Mouse (Mus musculus) limb, embryonic 14.5 days (tissue): ENCODE results near the gene Zbtb3. TPM values are rescaled to one million over a fixed set of nuclear protein-coding genes. Genes with fewer than 3 reads are reported as not detected.

Experiments
- ATAC-seq: fragments of 200-750 bp; cut with Nextera tagmentation; 2 replicates; pipeline ENCODE4 v1.8.0; 2017; ENCODE audit warnings: low read depth, moderate number of reproducible peaks, moderate TSS enrichment; ENCODE audit not compliant: low FRiP score
- DNase-seq: peaks from one replicate; pipeline ENCODE4 v3.0.0-alpha.2; 2015; ENCODE audit warnings: low spot score
- H3K27ac ChIP-seq: fragments of 300-500 bp; sonication (generic); replicated peaks from 2 replicates; pipeline ENCODE4 v1.5.1; 2014; ENCODE audit warnings: low read depth, mild to moderate bottlenecking, low read length, moderate library complexity, mixed read lengths
- H3K27me3 ChIP-seq: fragments of 300-500 bp; sonication (generic); 2 replicates; pipeline ENCODE4 v1.6.1; 2014; ENCODE audit warnings: low read length, mixed read lengths; ENCODE audit not compliant: control insufficient read depth, insufficient read depth
- H3K36me3 ChIP-seq: fragments of 300-500 bp; sonication (generic); 2 replicates; pipeline ENCODE4 v1.6.1; 2014; ENCODE audit warnings: mild to moderate bottlenecking, low read length, moderate library complexity, mixed read lengths; ENCODE audit not compliant: control insufficient read depth, insufficient read depth
- H3K4me1 ChIP-seq: fragments of 300-500 bp; sonication (generic); 2 replicates; pipeline ENCODE4 v1.6.1; 2014; ENCODE audit warnings: antibody characterized with exemption, low read length, mixed read lengths; ENCODE audit not compliant: control insufficient read depth, insufficient read depth
- H3K4me2 ChIP-seq: fragments of 300-500 bp; sonication (generic); replicated peaks from 2 replicates; pipeline ENCODE4 v1.6.1; 2014; ENCODE audit warnings: low read depth, mild to moderate bottlenecking, low read length, moderate library complexity; ENCODE audit not compliant: severe bottlenecking
- H3K4me3 ChIP-seq: fragments of 300-500 bp; sonication (generic); replicated peaks from 2 replicates; pipeline ENCODE4 v1.5.1; 2014; ENCODE audit warnings: low read length
- H3K9ac ChIP-seq: fragments of 300-500 bp; sonication (generic); 2 replicates; pipeline ENCODE4 v1.6.1; 2014; ENCODE audit warnings: mild to moderate bottlenecking, low read depth, low read length, moderate library complexity; ENCODE audit not compliant: severe bottlenecking
- H3K9me3 ChIP-seq: fragments of 300-500 bp; sonication (generic); 2 replicates; pipeline ENCODE4 v1.6.1; 2016; ENCODE audit warnings: low read length; ENCODE audit not compliant: control insufficient read depth
- POLR2A ChIP-seq: fragments of 200-500 bp; IDR thresholded peaks from 2 replicates; pipeline ENCODE4 v1.8.0; 2012; ENCODE audit warnings: inconsistent platforms, mild to moderate bottlenecking, moderate library complexity, borderline replicate concordance; ENCODE audit not compliant: insufficient read depth, insufficient read length; ENCODE audit errors: extremely low read depth
- WGBS: fragments of 180-500 bp; shearing (Covaris S2); extraction: QIAGEN DNeasy Blood & Tissue Kit; methylation state at CpG from one replicate; pipeline ENCODE4 v1.1.7; 2014; 5-methylcytosine and 5-hydroxymethylcytosine counted together
- polyA plus RNA-seq, 2 experiments: library from polyadenylated mRNA; depleted of rRNA in 1 of 2; stranded (reverse) in 1 of 2; unstranded in 1 of 2; fragments of >200 nt; fragmentation: Nextera tagmentation in 1 of 2; extraction: Ambion mirVana in 1 of 2; gene quantifications; 2 replicates each; pipeline versions ENCODE4 v1.2.1 to v1.2.3; 2012 to 2014

Gene Zbtb3
- polyA plus RNA-seq (2012; rRNA removed), result 3.5 and 3.9 TPM in 2 replicates
- 5.3 and 5.6 TPM in 2 replicates for polyA plus RNA-seq (2014; fragmentation: Nextera tagmentation; extraction: Ambion mirVana)

DNA sequence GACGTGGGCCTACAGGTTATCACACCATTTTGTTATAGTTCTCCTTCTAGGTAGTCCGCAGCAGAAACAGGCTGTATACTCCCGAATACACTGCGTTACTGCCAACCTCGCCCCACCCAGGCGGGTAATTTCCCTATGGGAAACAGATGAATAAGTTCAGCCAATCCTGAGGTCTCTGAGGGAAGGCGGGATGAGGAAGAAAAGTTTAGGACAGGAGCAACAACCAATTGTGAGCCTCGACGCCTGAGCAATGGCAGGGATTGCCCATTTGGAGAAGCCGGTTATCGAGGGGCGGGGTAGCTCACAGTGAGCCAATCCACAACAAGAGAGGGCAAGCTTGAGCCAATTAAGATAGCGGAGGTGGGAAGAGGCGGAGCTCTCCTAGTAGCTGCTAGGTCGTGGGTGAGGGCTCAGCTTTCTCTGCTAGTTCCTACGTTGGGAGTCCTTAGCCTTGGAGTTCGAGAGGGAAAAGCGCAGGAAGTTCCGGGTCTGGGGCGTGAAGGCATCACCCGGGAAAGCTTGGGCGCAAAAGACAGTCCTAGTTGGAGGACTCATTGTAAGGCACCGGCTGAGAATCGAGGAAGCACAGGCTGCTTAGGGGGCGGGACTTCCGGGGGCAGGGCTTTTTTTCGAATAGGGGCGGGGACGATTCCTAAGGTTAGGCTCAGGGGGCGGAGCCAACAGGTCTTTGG is at the start of gene Zbtb3:
TSS of gene Zbtb3 (plus strand) at position 426 of the 692 bp plus-strand sequence.
- H3K4me2 ChIP-seq, result peak within 1 kb of the TSS; percentile 70
- peak within 1 kb of the TSS; percentile 51 for H3K9ac ChIP-seq
- peak within 1 kb of the TSS; percentile 58 for H3K4me3 ChIP-seq
- no peaks in the 10 kb centered on the region for H3K27me3 ChIP-seq
- DNase-seq (peak; percentile 99), ATAC-seq (peak; percentile 98)
- no peaks in the 10 kb centered on the region for H3K9me3 ChIP-seq
- under 1% methylated on average over 29 of the region's 30 CpGs for WGBS
- TF ChIP-seq POLR2A, result peak; percentile 45; the same call in 1 of the 2 replicates
- peaks cover 12% of the 10 kb centered on the region for H3K4me1 ChIP-seq
- H3K27ac ChIP-seq, result peak within 1 kb of the TSS; percentile 80
- peaks cover 33% of the 10 kb centered on the region for H3K36me3 ChIP-seq

DNA sequence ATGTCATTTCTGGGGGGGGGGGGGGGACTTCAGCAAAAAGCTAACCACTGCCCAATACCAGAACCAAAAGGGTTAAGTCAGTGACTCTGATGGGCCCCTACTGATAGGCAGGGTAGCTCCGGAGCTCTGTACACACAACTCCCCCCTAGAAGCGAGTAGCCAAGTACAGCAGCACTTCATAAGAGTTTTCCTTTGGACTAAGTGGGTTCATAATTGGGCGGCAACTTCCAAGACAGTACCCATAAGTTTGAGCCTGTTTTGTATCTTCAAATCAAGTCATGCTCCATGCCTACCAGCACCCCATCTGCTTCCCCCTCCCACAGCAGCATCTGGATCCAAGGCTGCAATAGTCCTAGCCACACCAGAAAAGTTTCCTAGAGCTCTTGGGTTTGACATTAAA is 46.7 kb upstream of the Zbtb3 start:
- DNase-seq (no peak), ATAC-seq (no peak)
- peak overlapping the region; percentile 98; the same call in 1 of the 2 replicates for H3K4me3 ChIP-seq

DNA sequence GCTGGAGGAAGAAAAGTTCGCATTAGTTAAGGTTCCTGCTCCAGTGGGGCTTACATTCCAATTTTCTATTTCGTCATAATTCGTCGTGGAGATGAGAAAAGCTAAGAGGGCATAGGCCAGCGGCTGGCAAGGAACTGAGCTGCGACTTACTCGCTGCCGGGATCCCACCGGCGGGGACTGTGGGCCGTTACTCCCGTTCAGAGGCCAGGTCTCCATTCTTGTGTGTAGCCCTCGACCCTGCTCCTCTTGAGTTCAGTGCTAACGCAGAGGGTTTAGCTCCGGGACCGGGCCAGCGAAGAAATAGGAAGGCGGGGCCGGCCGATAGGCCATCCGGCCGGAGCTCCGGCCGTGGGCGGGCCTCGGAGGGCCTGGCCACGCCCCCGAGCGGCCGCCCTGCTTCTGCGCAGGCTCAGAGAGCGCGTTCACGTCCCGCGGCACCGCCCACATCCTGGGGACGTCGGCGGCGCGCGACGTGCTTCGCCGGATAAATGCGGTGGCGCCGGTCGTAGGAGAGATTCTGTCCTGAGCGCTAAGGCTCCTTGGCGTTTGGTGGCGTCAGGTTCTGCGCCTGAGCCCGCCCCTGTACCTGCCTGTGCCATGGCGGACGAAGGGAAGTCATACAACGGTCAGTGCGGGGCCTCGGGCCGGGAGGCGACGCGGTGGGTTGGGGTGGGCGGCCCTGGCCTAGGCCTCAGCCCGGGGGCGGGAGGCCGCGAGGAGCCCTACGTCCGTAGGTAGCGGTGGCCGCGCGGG is 45.5 kb upstream of the Zbtb3 start, which contains the start of gene Nxf1:
TSS of gene Nxf1 (plus strand) at position 439 of the 753 bp plus-strand sequence.
- Histone ChIP-seq H3K4me2 (peak within 1 kb of the TSS; percentile 57), H3K9ac (peak within 1 kb of the TSS; percentile 95), H3K4me3 (peak within 1 kb of the TSS; percentile 98), H3K36me3 (peaks cover 37% of the 10 kb centered on the region), H3K9me3 (no peaks in the 10 kb centered on the region), H3K4me1 (peaks cover 6% of the 10 kb centered on the region; the same call in 1 of the 2 replicates), H3K27ac (peak within 1 kb of the TSS; percentile 70), H3K27me3 (no peaks in the 10 kb centered on the region)
- 0 out of 2 replicates have a peak, but pooled peaks have one; percentile 39 for TF ChIP-seq POLR2A
- ATAC-seq, result peak; percentile 91
- DNase-seq, result peak; percentile 92
- WGBS, result under 1% methylated on average over 55 of the region's 75 CpGs

More for the DNA sequence above, 46.7 kb upstream of the Zbtb3 start:
- Histone ChIP-seq H3K27me3 (no peaks in the 10 kb centered on the region), H3K9ac (no peak overlapping the region), H3K4me2 (peak overlapping the region; percentile 57), H3K36me3 (peaks cover 47% of the 10 kb centered on the region), H3K9me3 (no peaks in the 10 kb centered on the region), H3K27ac (no peak overlapping the region), H3K4me1 (peaks cover 6% of the 10 kb centered on the region; the same call in 1 of the 2 replicates)
- no peak for TF ChIP-seq POLR2A
- 80% methylated on average over 3 of the region's 3 CpGs for WGBS

DNA sequence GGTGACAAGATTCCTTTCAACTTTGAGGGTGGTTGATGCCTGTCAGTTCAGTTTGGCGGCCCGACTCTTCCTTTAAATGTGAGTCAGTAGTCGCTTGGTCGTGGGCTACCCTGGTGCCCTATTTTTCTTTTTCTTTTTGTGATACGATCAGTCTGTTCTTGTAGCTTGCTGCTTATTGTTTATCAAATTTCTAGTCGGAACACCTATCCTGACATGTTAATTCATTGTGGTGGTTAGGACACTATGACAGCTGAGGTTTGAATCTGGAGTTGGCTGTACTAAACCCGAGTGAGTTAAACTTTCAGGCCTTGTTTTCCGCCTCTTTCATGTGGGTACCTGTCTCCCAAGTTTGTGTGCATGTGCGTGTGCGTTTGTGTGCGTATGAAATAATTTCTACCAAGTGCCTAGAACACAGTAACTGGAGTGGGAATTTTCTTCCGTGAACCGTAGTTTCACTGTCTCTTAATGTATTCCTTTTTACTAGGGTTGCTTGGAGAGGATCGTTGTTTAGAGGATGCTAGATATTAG is 44.8 kb upstream of the Zbtb3 start:
- H3K27ac ChIP-seq, result peak overlapping the region; percentile 70
- WGBS, result 4% methylated on average over 14 of the region's 14 CpGs
- peak overlapping the region; percentile 95 for H3K9ac ChIP-seq
- peak overlapping the region; percentile 57 for H3K4me2 ChIP-seq
- peaks cover 36% of the 10 kb centered on the region for H3K36me3 ChIP-seq
- H3K4me3 ChIP-seq, result peak overlapping the region; percentile 98
- TF ChIP-seq POLR2A, result no peak
- no peaks in the 10 kb centered on the region for H3K9me3 ChIP-seq
- DNase-seq (no peak), ATAC-seq (no peak)
- H3K27me3 ChIP-seq, result no peaks in the 10 kb centered on the region
- peaks cover 6% of the 10 kb centered on the region; the same call in 1 of the 2 replicates for H3K4me1 ChIP-seq

DNA sequence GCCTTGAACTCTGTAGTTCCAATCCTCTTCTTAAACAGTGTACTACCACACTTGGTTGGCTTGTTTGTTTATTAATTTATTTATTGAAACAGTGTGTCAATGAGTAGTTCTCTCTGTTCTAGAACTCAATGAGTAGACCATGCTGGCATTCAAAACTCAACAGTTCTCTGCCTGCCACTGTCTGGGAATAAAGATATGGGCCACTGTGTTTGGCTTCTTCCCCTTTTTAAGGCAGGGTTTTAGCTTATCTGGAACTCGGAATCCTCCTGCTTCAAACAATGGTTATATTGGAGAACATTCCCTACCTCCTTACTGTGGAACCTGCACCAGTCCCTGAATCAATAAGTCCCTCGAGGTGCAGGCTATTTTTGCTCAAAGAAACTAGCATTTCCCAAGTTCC is 43.5 kb upstream of the Zbtb3 start:
- no peak for DNase-seq
- Histone ChIP-seq H3K4me3 (0 out of 2 replicates have a peak overlapping the region, but pooled peaks have one; percentile 2), H3K9me3 (no peaks in the 10 kb centered on the region), H3K4me2 (no peak overlapping the region), H3K27me3 (no peaks in the 10 kb centered on the region), H3K9ac (no peak overlapping the region), H3K27ac (no peak overlapping the region), H3K4me1 (peaks cover 6% of the 10 kb centered on the region; the same call in 1 of the 2 replicates), H3K36me3 (peaks cover 40% of the 10 kb centered on the region)
- 92% methylated on average over 2 of the region's 2 CpGs for WGBS
- no peak for ATAC-seq
- no peak for TF ChIP-seq POLR2A
